In genomic region chr10:20236241-20236640, GRCm38 (mm10) we compare ENCODE assay signal across 21 mouse cellular contexts.
DNase-seq lines count a peak whose midpoint lies in the region; ATAC-seq and TF ChIP-seq lines count a peak whose summit lies in the region.
"Had no signal": no experiment of that assay in that cellular context is flagged by ENCODE, and none has a peak within 500 bp of the region (broad histone marks: within the 10 kb centered on the region; RNA-seq: fewer than 3 reads in every experiment).

No protein-coding gene starts in this region.

- no peak for TF ChIP-seq CTCF in liver, embryonic 14.5 days (IDR thresholded peaks at IDR 0.05; ENCODE audit: low read depth)

- no peak for TF ChIP-seq EP300 in liver, embryonic 14.5 days (IDR thresholded peaks at IDR 0.05; ENCODE audit: low read depth)

- peaks cover 0 to 4% of the 10 kb centered on the region in 2 experiments; a peak in 1 of 4 replicates for H3K4me1 ChIP-seq in liver, embryonic 14.5 days (replicated peaks; ENCODE audit: control insufficient read depth in 2 of 2, insufficient read depth in 2 of 2, low read length in 1 of 2)

- H3K36me3 ChIP-seq in liver, embryonic 14.5 days (replicated peaks; ENCODE audit: control insufficient read depth, insufficient read depth, low read depth) = no peaks in the 10 kb centered on the region

- H3K9me3 ChIP-seq in liver, embryonic 14.5 days (ENCODE audit: control insufficient read depth, low read length) = no peaks in the 10 kb centered on the region
- H3K9me3 ChIP-seq: G1E had no signal

- H3K27ac ChIP-seq in liver, embryonic 14.5 days = no peak overlapping the region

- H3K27me3 ChIP-seq in liver, embryonic 14.5 days (ENCODE audit: control insufficient read depth, insufficient read depth, low read length) = no peaks in the 10 kb centered on the region
- H3K27me3 ChIP-seq: CH12.LX, Patski had no signal

- no peak overlapping the region for H3K9ac ChIP-seq in liver, embryonic 14.5 days (replicated peaks)

- 34% methylated on average over 6 of the region's 6 CpGs for WGBS in liver, embryonic 14.5 days (ENCODE audit: insufficient replicate concordance)

- H3K4me3 ChIP-seq in liver, embryonic 14.5 days (ENCODE audit: insufficient read depth in 1 of 2, low read depth in 2 of 2, low read length in 2 of 2) = no peak overlapping the region

- DNase-seq in liver, embryonic 14.5 days (ENCODE audit: low read depth in 3 of 3, low spot score in 3 of 3) = peak in 2 of 3 experiments; percentile 6 to 17
- no peak for DNase-seq in liver
- no peak for DNase-seq in spleen, postnatal 10 days (ENCODE audit: low spot score in 2 of 2)
- DNase-seq in kidney, postnatal 14 days = no peak
- DNase-seq: adrenal gland, adult 2 months; adrenal gland, adult 8-10 months; adrenal gland, postnatal 10 days; adrenal gland, postnatal 14 days; adrenal gland, postnatal 25 days; adrenal gland, postnatal 36 days; B cell, adult 2 months; cerebellum, adult 11 months; cerebellum, adult 11-12 months; cerebellum, adult 18-20 months had no signal

- ATAC-seq in liver, embryonic 14.5 days (ENCODE audit: insufficient read depth) = no peak
- peak; percentile 56; the same call in 1 of the 2 replicates for ATAC-seq in megakaryocyte progenitor cell, adult 5-6 weeks (replicated peaks; ENCODE audit: poor library complexity)
- ATAC-seq in megakaryocyte-erythroid progenitor cell, adult 5-6 weeks (replicated peaks; ENCODE audit: low FRiP score, low TSS enrichment, poor library complexity, severe bottlenecking) = peak; percentile 59; the same call in 1 of the 2 replicates
- ATAC-seq: activated CD4-positive, CD25-positive, alpha-beta regulatory T cell, adult 4 months; CD4-positive, CD25-positive, alpha-beta regulatory T cell, adult 4 months; Patski had no signal

- H3K4me2 ChIP-seq in liver, embryonic 14.5 days (ENCODE audit: low read depth) = no peak overlapping the region

Comparison
In these comparisons a context has a peak if more than half of its experiments do, and no peak if none do; other contexts are left out.
1. DNase-seq: peak in liver, embryonic 14.5 days (2 of 3); none in liver (single experiment), spleen, postnatal 10 days (0 of 2) and kidney, postnatal 14 days (single experiment).